Mouse (Mus musculus) ES-CJ7 (cell line): ENCODE measurements at regions not wholly inside any gene's neighbourhood (a gene's known extent, or its start where the extent isn't known, plus 50 kb on each side); places are given as distances from the start of the nearest gene placed in this dataset.

ENCODE experiments used
- DNase-seq: peaks from one replicate; pipeline ENCODE4 v3.0.0; 2011; ENCODE audit warnings: low read depth, low spot score

DNA sequence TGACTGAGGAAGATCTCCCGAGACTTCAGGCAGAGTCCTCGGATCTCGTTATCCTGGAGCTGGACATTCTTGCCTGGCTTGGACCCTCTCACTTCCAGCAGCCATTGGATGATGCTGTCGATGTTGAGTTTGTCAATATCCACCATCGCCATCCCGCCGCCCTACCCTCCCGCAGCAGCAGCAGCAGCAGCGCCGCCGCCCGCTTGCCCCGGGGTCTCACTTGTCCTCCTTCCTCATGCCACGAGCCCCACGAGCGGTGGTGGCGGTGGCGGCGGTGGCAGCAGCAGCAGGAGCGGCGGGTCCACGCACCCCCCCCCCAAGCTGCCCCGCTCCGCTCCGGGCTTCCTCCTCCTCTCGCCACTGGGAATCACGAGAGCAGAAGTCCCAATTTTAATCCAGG lies 115.1 kb upstream of the Taf1b start:
- DNase-seq = no peak

DNA sequence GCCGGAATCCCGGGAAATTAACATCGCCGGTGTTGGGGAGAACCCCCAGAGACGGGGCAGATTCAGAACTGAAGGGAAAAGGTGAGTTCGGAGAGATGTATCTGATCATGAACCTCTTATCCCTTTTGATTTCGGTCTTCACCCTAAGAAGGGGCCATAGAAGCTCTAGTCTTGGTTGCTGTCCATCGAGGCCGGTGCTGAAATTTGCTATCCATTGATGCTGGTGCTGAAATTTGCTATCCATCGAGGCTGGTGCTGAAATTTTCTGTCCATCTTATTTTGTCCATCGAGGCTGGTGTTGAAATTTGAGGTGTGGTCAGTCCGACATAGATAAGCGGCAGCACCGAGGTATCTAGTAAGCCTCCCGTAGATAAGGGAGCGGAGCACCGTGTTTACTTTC lies 73.2 kb upstream of the Taf1b start:
- DNase-seq = peak; percentile 24
